Mouse (Mus musculus): ENCODE data around the gene LTO1.

- TF ChIP-seq GATA1 (IDR thresholded peaks at IDR 0.05; ENCODE audit: borderline replicate concordance, low read length) (no peak), FLI1 (IDR thresholded peaks at IDR 0.05; ENCODE audit: low read length) (no peak)
Observed at GRCm38 (mm10) chr7:144888564-144889299, 26.2 kb upstream of the LTO1 start.
